Mouse (Mus musculus) embryonic stem cell, embryonic (primary cell): Measurements from ENCODE around the gene Ssr2.

Experiments used
- CTCF ChIA-PET, 4 experiments: fragments of 300-600 bp in 2 of 4; fragments of 350-600 bp in 2 of 4; sonication (Branson Sonifier 250); formaldehyde crosslinking; loops; one replicate each; lab custom pipeline; 2022; ENCODE audit warnings: inconsistent platforms in 2 of 4; lab: Charles Lee
- POLR2A ChIA-PET, 4 experiments: fragments of 300-600 bp in 2 of 4; fragments of 350-600 bp in 2 of 4; sonication (Branson Sonifier 250); formaldehyde crosslinking; loops; one replicate each; lab custom pipeline; 2022; ENCODE audit warnings: antibody characterized with exemption in 4 of 4, inconsistent platforms in 1 of 4; lab: Charles Lee

Gene Ssr2

GRCm38 (mm10) chr3:88590246-88590645 is 14.6 kb downstream of the Ssr2 start:
- ChIA-PET POLR2A (interaction anchor here (0.6 to 63.4 kb wide), 35 partner anchors 9 to 778 kb away, joined by 3 to 2954 read pairs (median 5); partner anchors contain the start of genes Ssr2 (in 4 of the 4), Lamtor2 (in 3 of the 4), Ubqln4 (in 2 of the 4) and Khdc4 (in 1 of the 4)), CTCF (interaction anchor here in 3 of 4 experiments (0.7 to 5.0 kb wide), 9 partner anchors 13 to 183 kb away, joined by 3 to 40 read pairs (median 6); partner anchors contain the start of gene Arhgef2 (in 1 of the 3))

- ChIA-PET POLR2A (interaction anchor here (0.6 to 63.4 kb wide), 43 partner anchors 8 to 778 kb away, joined by 3 to 2954 read pairs (median 5); partner anchors contain the start of genes Lamtor2 (in 3 of the 4), Ssr2 (in 3 of the 4), Rab25 (in 2 of the 4) and Ubqln4 (in 2 of the 4)), CTCF (interaction anchor here (0.5 to 5.0 kb wide), 15 partner anchors 13 to 174 kb away, joined by 3 to 40 read pairs (median 6); partner anchors contain the start of gene Arhgef2 (in 1 of the 4))
Measured at GRCm38 (mm10) chr3:88591044-88591443, 15.4 kb downstream of the Ssr2 start.

- POLR2A ChIA-PET = interaction anchor here (0.5 to 63.4 kb wide), 44 partner anchors 8 to 249 kb away, joined by 3 to 2954 read pairs (median 4); partner anchors contain the start of genes Lamtor2 (in 3 of the 4), Rab25 (in 3 of the 4), Ssr2 (in 3 of the 4) and Ubqln4 (in 2 of the 4)
- CTCF ChIA-PET = interaction anchor here (0.6 to 5.0 kb wide), 27 partner anchors 9 to 702 kb away, joined by 3 to 40 read pairs (median 5); partner anchors contain the start of genes Arhgef2 (in 1 of the 4), Lamtor2 (in 1 of the 4), Rab25 (in 1 of the 4) and Ubqln4 (in 1 of the 4)
Measured at GRCm38 (mm10) chr3:88591950-88592731, 16.5 kb downstream of the Ssr2 start.

- POLR2A ChIA-PET = interaction anchor here in 3 of 4 experiments (0.5 to 63.4 kb wide), 32 partner anchors 7 to 418 kb away, joined by 3 to 2954 read pairs (median 4); partner anchors contain the start of genes Rab25 (in 3 of the 3), Ssr2 (in 3 of the 3), Lamtor2 (in 2 of the 3) and Ubqln4 (in 2 of the 3)
- CTCF ChIA-PET = interaction anchor here (0.5 to 5.0 kb wide), 24 partner anchors 8 to 702 kb away, joined by 3 to 40 read pairs (median 4); partner anchors contain the start of genes Arhgef2 (in 1 of the 4), Lamtor2 (in 1 of the 4), Rab25 (in 1 of the 4) and Ubqln4 (in 1 of the 4)
Measured at GRCm38 (mm10) chr3:88592942-88593576, 17.4 kb downstream of the Ssr2 start.

GRCm38 (mm10) chr3:88593893-88594580 is 18.4 kb downstream of the Ssr2 start:
- ChIA-PET CTCF (interaction anchor here (0.5 to 5.0 kb wide), 8 partner anchors 10 to 608 kb away, joined by 3 to 40 read pairs (median 6); partner anchors contain the start of gene Arhgef2 (in 1 of the 4)), POLR2A (interaction anchor here in 3 of 4 experiments (0.5 to 63.4 kb wide), 17 partner anchors 9 to 419 kb away, joined by 3 to 2954 read pairs (median 5); partner anchors contain the start of genes Lamtor2 (in 3 of the 3), Ssr2 (in 3 of the 3), Ubqln4 (in 3 of the 3) and Rab25 (in 2 of the 3))

- ChIA-PET CTCF (interaction anchor here in 2 of 4 experiments (0.6 to 2.6 kb wide), 3 partner anchors 10 to 131 kb away, joined by 3 to 7 read pairs (median 3); no protein-coding TSS in a partner anchor), POLR2A (interaction anchor here in 3 of 4 experiments (0.7 to 63.4 kb wide), 14 partner anchors 9 to 112 kb away, joined by 3 to 2954 read pairs (median 4); partner anchors contain the start of genes Arhgef2 (in 2 of the 3), Ssr2 (in 2 of the 3), Khdc4 (in 1 of the 3) and Lamtor2 (in 1 of the 3))
Measured at GRCm38 (mm10) chr3:88596547-88596946, 20.9 kb downstream of the Ssr2 start.

GRCm38 (mm10) chr3:88602466-88602865 is 26.8 kb downstream of the Ssr2 start:
- ChIA-PET CTCF (interaction anchor here in 2 of 4 experiments (1.1 to 4.3 kb wide), 6 partner anchors 10 to 77 kb away, joined by 4 to 40 read pairs (median 8); no protein-coding TSS in a partner anchor), POLR2A (interaction anchor here in 3 of 4 experiments (0.6 to 7.6 kb wide), 13 partner anchors 10 to 48 kb away, joined by 3 to 97 read pairs (median 18); partner anchors contain the start of gene Ssr2 (in 1 of the 3))

- ChIA-PET POLR2A (interaction anchor here in 3 of 4 experiments (0.6 to 7.6 kb wide), 47 partner anchors 11 to 694 kb away, joined by 3 to 97 read pairs (median 4); partner anchors contain the start of genes Ssr2 (in 3 of the 3), Lamtor2 (in 1 of the 3), Rab25 (in 1 of the 3) and Smg5 (in 1 of the 3)), CTCF (interaction anchor here (0.5 to 4.3 kb wide), 50 partner anchors 8 to 602 kb away, joined by 3 to 40 read pairs (median 4); partner anchors contain the start of genes Lmna (in 1 of the 4), Pmf1 (in 1 of the 4), Smg5 (in 1 of the 4) and Ssr2 (in 1 of the 4))
Measured at GRCm38 (mm10) chr3:88603714-88604161, 28.1 kb downstream of the Ssr2 start.

- ChIA-PET POLR2A (interaction anchor here in 3 of 4 experiments (0.6 to 7.6 kb wide), 20 partner anchors 8 to 159 kb away, joined by 3 to 97 read pairs (median 13); partner anchors contain the start of gene Ssr2 (in 2 of the 3)), CTCF (interaction anchor here in 2 of 4 experiments (0.7 to 4.3 kb wide), 7 partner anchors 13 to 65 kb away, joined by 3 to 40 read pairs (median 5); no protein-coding TSS in a partner anchor)
Measured at GRCm38 (mm10) chr3:88604863-88605262, 29.2 kb downstream of the Ssr2 start.

GRCm38 (mm10) chr3:88605666-88606065 is 30.0 kb downstream of the Ssr2 start, which contains the start of gene Arhgef2:
Gene Arhgef2, plus strand, starts transcription at chr3:88605966.
- ChIA-PET CTCF (interaction anchor here in 2 of 4 experiments (0.6 to 4.3 kb wide), 7 partner anchors 11 to 79 kb away, joined by 3 to 40 read pairs (median 15); no protein-coding TSS in a partner anchor), POLR2A (interaction anchor here in 3 of 4 experiments (0.9 to 7.6 kb wide), 22 partner anchors 9 to 92 kb away, joined by 3 to 97 read pairs (median 17); partner anchors contain the start of genes Ssr2 (in 2 of the 3) and Ubqln4 (in 1 of the 3))

GRCm38 (mm10) chr3:88607065-88607757 is 31.5 kb downstream of the Ssr2 start:
- CTCF ChIA-PET = interaction anchor here (0.5 to 3.1 kb wide), 79 partner anchors 8 to 1848 kb away, joined by 3 to 22 read pairs (median 4); partner anchors contain the start of genes Khdc4 (in 2 of the 4), Hcn3 (in 1 of the 4), Lamtor2 (in 1 of the 4) and Ssr2 (in 1 of the 4)
- POLR2A ChIA-PET = interaction anchor here (0.5 to 7.6 kb wide), 105 partner anchors 8 to 563 kb away, joined by 3 to 97 read pairs (median 4); partner anchors contain the start of genes Khdc4 (in 3 of the 4), Ssr2 (in 3 of the 4), Pmf1 (in 2 of the 4) and Rit1 (in 2 of the 4)

- ChIA-PET POLR2A (interaction anchor here (0.6 to 7.6 kb wide), 88 partner anchors 8 to 557 kb away, joined by 3 to 97 read pairs (median 5); partner anchors contain the start of genes Khdc4 (in 3 of the 4), Ssr2 (in 3 of the 4), Pmf1 (in 2 of the 4) and Ubqln4 (in 2 of the 4)), CTCF (interaction anchor here (0.5 to 3.1 kb wide), 62 partner anchors 9 to 842 kb away, joined by 3 to 22 read pairs (median 4); partner anchors contain the start of genes Khdc4 (in 2 of the 4), Hcn3 (in 1 of the 4), Lamtor2 (in 1 of the 4) and Rit1 (in 1 of the 4))
Measured at GRCm38 (mm10) chr3:88607758-88608138, 32.1 kb downstream of the Ssr2 start.

- CTCF ChIA-PET = interaction anchor here in 1 of 4 experiments (0.5 to 2.2 kb wide), 2 partner anchors 20 to 23 kb away, joined by 7 to 11 read pairs; no protein-coding TSS in a partner anchor
- POLR2A ChIA-PET = interaction anchor here in 3 of 4 experiments (0.6 to 7.6 kb wide), 10 partner anchors 12 to 55 kb away, joined by 3 to 97 read pairs (median 22); partner anchors contain the start of gene Ssr2 (in 1 of the 3)
Measured at GRCm38 (mm10) chr3:88609066-88609465, 33.4 kb downstream of the Ssr2 start.

GRCm38 (mm10) chr3:88614418-88614817 is 38.7 kb downstream of the Ssr2 start:
- POLR2A ChIA-PET = interaction anchor here in 3 of 4 experiments (0.6 to 4.8 kb wide), 37 partner anchors 7 to 502 kb away, joined by 3 to 43 read pairs (median 6); partner anchors contain the start of genes Arhgef2 (in 2 of the 3), Lamtor2 (in 2 of the 3), Ubqln4 (in 2 of the 3) and Cct3 (in 1 of the 3)
- CTCF ChIA-PET = interaction anchor here in 3 of 4 experiments (0.6 to 2.4 kb wide), 7 partner anchors 9 to 63 kb away, joined by 3 to 14 read pairs (median 4); partner anchors contain the start of gene Lamtor2 (in 1 of the 3)
